Mouse (Mus musculus) v-Abl transformed pro-B cells (cell line): ENCODE data around the gene Tspan5.

ENCODE experiments used
- in situ Hi-C, 2 experiments: fragments of 400-800 bp; cut with MboI; formaldehyde crosslinking; loops; one replicate each; pipeline ENCODE4 v1.15.1; 2025; ENCODE audit not compliant: unreplicated experiment in 2 of 2

Tspan5 gene

DNA sequence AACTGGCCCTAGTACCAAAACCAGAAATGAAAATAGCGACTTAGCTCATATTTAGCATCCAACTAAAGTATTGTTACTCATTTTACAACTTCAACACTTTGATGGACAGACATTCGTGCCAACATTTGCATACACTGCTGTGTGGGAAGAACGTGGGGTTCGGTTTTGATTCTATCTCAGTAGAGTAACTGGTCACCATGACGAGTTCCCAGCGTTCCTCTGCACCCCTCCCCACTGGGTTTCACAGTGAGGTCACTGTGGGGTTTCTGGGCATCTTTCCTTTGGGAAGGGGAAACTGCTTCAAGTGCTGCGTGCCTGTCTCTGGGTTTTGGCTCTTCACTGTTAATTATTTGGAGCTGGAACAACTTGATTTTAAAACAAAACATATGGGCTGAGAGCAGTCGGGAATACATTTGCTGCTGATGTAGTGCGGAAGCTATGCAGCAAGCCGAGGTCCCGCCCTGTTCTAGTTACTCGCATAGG, 122.2 kb downstream of the Tspan5 start:
- in situ Hi-C loops = no loop called here

- in situ Hi-C loops = no loop called here
Measured at GRCm38 (mm10) chr3:138865271-138865670, 123.3 kb downstream of the Tspan5 start.

DNA sequence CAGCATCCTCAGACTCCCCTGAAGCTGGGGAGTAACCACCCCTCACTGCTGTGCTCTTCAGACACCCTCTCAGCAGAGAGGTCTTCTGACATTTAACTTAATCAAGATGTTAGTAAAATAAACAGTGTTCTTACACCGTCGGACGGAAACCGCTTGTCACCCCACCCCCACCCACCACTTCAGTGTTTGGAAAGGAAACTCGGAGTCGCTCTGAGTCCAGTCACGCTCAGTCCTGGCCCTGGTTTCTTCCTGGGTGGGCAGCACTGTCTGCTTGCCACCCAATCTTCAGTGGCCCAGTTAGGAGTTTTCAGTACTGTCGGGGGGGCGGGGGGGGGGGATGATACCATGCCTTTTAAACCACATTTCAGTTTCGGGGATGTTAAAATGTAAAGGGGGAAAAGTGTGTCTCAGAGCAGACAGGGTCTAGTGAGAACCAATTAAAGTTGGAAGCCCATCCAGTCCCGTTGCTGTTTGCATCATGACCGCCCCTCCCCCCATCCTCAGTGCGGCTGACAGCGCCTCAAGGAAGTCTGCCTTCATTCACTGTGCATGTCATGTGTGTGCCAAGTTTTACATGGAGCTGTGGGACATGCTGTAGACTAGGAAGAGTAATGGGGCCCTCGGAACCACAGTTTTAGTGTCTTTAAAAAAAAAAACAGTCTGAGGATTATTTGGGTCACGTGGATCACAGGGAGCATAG, 125.3 kb downstream of the Tspan5 start:
- in situ Hi-C loops = no loop called here

DNA sequence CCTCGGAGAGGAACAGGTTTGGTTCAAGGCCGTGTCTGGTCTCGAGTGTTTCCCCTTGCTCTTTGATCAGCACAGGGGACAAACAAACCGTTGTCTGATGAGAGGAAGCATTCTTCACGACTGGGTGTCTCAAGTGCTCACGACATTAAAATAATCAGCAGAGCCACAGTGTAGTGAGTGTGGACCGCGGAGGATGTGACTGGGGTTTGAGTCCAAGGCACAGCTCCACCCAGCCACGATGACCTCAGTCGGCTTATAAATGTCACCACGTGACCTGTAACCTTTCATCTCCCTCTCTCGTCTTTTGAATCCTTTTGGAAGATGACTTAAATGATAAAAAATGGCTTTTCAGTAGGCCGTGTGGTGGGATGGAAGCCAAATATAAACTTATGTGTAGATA, 126.4 kb downstream of the Tspan5 start:
- in situ Hi-C loops = no loop called here

- in situ Hi-C loops = loop anchor here in 1 of 2 experiments (5.0 kb wide), 1 partner anchor 133 kb away; the partner anchor contains the start of gene Tspan5
Measured at GRCm38 (mm10) chr3:138875282-138875681, 133.3 kb downstream of the Tspan5 start.

DNA sequence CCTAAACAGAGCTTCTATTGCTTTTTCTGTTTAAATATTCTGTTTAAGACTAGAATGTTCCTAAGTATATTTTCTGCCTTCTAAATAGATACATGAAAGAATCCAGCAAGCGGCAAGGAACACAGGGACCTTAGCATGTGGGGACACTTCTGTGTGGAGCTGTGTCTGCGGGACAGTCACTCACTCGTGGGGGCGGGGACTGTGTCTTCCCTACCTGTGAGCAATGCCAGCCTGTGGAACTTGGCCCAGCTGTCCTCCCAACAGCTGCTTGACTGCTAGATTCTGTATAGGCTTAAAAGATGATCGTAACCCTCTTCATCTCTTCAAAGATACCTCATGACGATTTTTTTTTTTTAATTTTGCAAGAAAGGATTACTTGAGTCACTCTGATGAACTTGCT, 133.9 kb downstream of the Tspan5 start:
- in situ Hi-C loops = loop anchor here in 1 of 2 experiments (5.0 kb wide), 1 partner anchor 134 kb away; the partner anchor contains the start of gene Tspan5

DNA sequence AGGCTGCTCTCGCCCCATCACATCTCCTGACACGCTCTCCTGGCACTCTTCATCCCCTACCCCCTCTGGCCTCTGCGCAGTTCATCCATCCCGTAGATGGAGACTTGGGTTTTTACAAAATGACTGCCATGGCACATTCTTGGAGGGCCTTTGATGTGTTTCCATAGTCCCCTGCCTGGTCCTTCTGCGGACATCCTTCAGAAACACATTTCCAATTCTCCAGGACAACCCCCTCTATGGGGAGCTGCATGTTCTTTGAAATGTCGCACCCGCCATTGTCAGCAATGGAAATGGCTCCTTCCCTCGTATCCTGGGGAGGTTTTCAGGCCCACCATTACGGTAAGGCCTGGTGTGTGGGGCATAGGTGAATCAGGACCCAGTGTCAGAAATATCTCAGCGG, 134.4 kb downstream of the Tspan5 start:
- in situ Hi-C loops = loop anchor here in 1 of 2 experiments (5.0 kb wide), 1 partner anchor 134 kb away; the partner anchor contains the start of gene Tspan5

DNA sequence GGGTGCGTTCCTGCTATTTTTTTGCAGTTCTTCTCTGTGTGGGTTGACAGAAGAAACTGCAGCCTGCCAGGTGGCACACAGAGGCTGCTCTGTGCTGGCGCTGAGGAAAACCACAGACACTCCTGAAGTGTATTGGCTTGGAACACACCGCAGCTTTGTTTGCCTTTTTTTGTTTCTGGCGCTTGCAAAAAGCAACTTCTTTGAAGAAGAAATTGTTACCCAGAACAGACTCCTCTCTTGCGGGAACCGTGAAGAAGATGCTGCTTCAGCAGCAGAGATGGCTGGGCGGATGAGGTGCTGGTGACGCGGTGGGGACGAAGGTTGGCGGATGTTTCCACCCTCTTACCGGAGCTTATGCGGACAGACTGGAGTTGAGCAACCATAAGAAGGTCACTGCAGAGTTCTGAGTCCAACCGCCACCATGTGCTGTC, 135.0 kb downstream of the Tspan5 start:
- in situ Hi-C loops = loop anchor here in 1 of 2 experiments (5.0 kb wide), 1 partner anchor 135 kb away; the partner anchor contains the start of gene Tspan5

- in situ Hi-C loops = loop anchor here in 1 of 2 experiments (5.0 kb wide), 1 partner anchor 135 kb away; the partner anchor contains the start of gene Tspan5
Measured at GRCm38 (mm10) chr3:138877741-138878140, 135.7 kb downstream of the Tspan5 start.

- in situ Hi-C loops = loop anchor here in 1 of 2 experiments (5.0 to 10.0 kb wide), 2 partner anchors 139 to 336 kb away; partner anchors contain the start of gene Tspan5
Measured at GRCm38 (mm10) chr3:138880999-138881724, 139.2 kb downstream of the Tspan5 start.

- in situ Hi-C loops = loop anchor here in 1 of 2 experiments (5.0 to 10.0 kb wide), 2 partner anchors 140 to 337 kb away; partner anchors contain the start of gene Tspan5
Measured at GRCm38 (mm10) chr3:138881725-138882347, 139.8 kb downstream of the Tspan5 start.

- in situ Hi-C loops = loop anchor here in 1 of 2 experiments (10.0 kb wide), 1 partner anchor 341 kb away; no protein-coding TSS in a partner anchor
Measured at GRCm38 (mm10) chr3:138886121-138886520, 144.1 kb downstream of the Tspan5 start.

GRCm38 (mm10) chr3:138889214-138889613, 147.2 kb downstream of the Tspan5 start:
- in situ Hi-C loops = loop anchor here in 1 of 2 experiments (10.0 kb wide), 1 partner anchor 344 kb away; no protein-coding TSS in a partner anchor

DNA sequence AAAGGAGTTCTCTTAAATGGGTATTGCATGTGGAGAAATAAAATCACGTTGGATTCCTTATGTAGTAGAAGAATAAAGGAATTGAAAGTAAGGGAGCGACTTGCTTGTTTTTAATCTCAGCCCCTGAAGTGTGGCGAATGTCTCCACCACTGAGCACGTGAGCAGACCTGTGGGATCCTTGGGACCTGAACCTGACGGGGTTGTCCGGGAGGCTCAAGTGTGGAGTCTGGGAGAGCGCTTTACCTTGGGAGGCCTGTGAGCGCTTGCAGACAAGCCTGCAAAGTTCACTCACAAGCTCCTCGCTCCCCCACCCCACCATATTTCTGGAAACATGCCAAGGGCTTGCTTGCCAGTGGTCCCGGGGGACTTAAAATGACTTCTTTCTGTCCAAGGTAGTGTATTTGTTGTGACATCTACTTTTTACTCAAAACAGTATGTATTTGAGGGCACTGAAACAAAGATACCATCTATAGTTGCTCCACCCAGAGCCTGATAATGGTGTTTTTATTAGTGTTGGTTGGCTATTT, 147.8 kb downstream of the Tspan5 start:
- in situ Hi-C loops = loop anchor here in 1 of 2 experiments (10.0 kb wide), 1 partner anchor 345 kb away; no protein-coding TSS in a partner anchor

- in situ Hi-C loops = no loop called here
Measured at GRCm38 (mm10) chr3:138893520-138893919, 151.5 kb downstream of the Tspan5 start.

GRCm38 (mm10) chr3:138897500-138897899, 155.5 kb downstream of the Tspan5 start:
- in situ Hi-C loops = no loop called here

DNA sequence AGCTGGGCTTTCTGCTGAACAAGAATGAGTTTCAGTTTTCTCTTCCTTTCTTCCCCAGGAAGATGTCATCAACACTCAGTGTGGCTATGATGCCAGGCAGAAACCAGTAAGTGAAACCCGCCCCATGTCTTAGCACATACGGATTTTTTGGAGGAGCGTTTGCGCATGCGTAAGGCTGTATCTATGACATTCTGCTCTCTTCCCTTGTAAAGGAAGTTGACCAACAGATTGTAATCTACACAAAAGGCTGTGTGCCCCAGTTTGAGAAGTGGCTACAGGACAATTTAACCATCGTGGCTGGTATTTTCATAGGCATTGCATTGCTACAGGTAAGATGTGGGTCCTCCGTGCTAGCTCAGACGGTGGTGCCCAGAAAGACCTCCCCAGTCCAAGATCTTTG, 156.1 kb downstream of the Tspan5 start:
- in situ Hi-C loops = no loop called here

DNA sequence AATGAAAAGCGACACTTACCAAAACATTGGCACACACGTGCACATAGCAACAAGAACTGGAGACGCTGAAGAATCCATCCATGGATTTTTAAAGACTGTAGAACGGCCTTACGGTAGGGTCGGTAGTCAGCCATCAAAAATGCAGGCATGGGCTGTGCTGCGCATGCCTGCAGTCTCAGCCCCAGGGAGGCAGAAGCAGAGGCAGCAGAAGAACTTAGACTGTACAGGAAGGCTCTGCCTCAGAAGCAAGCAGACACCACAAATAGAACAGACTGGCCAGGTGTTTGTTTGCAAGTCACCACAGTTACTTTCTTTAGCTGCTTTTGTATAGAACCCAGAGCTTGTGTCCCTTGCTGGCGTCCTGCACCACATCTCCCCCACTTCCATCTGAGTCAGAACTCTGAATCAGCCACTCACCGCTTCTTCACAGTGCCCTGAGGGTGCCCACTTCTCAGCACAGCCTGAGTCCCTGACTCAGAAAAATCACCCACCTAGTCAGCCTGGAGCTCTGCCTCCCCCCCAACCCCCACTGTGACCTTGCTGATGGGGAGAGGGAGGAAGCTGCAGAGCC, 158.7 kb downstream of the Tspan5 start:
- in situ Hi-C loops = loop anchor here (10.0 to 25.0 kb wide), 4 partner anchors 337 to 663 kb away; no protein-coding TSS in a partner anchor

DNA sequence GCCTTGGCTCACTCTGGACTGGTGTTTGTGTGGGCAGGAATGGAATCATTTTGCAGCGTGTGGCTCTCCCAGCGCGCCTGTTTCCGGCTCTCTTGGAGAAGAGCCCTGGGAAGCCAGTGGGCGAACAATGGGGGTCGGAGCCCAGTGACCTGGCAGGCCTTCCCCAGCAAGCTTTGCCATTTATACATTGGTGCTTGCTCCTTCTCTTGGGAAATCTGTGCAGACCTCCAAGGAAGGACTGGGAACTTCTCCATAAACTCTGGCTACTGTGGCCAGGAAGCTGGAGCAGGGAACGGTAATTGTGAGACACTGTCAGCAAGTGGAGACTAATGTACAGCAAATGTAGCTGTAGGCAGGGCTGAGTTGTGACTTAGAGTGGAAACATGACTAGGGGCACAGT, 163.7 kb downstream of the Tspan5 start:
- in situ Hi-C loops = loop anchor here (5.0 to 25.0 kb wide), 5 partner anchors 263 to 668 kb away; no protein-coding TSS in a partner anchor
